Mouse (Mus musculus): ENCODE measurements around the gene Gm42674.
A peak's percentile ranks its signal among the peaks of the same experiment; 100 is the strongest.

The Gm42674 gene

DNA sequence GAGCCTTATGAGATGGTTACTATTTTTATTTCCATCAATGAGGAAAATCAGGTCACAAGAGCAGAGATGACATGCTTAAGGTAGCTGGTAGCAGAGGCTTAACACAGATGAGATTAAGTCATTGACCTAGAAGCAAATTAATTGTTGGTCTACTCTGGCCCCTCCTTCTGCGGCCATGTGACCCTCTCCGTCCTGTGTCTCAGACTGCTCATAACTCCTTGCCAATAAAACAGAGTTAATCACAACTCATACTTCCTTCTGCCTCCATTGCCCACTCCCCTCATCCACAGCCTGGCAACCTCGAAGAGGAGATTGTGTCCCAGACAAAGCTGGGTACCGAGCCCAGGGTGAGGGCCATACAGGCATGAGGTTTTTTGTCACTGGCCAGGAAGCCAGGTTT, 3.5 kb upstream of the Gm42674 start:
- DNase-seq (ENCODE audit: low spot score): no peak

- no peak for DNase-seq (ENCODE audit: low spot score)
These were observed 2.3 kb upstream of the Gm42674 start for GRCm38 (mm10) chr3:90599401-90599800.

DNA sequence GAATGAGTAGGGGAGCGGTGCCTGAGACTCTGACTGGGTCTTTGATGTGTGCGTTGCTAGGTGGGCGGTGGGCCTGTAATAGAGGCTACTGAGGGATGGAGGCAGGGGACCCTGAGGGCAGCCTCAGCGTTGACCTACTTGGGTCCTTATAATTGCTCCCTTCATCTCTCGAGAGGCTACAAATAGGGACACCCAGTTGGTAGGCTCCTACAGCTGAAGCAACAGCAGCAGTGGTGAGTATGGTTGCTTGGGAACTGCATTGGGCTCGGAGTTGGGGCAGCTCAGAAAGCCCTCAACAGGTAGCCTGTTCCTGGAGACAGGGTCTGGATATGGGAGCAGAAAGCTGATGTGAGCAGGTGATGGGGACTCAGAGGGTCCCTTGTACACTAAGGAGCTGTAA, 1.7 kb upstream of the Gm42674 start:
- no peak for DNase-seq (ENCODE audit: low spot score)

GRCm38 (mm10) chr3:90600458-90601195, 1.1 kb upstream of the Gm42674 start:
- no peak for DNase-seq (ENCODE audit: low spot score)

GRCm38 (mm10) chr3:90603623-90604022, 1.9 kb downstream of the Gm42674 start, which contains the start of gene S100a4:
Gene S100a4 (plus strand): TSS chr3:90603771.
- DNase-seq (ENCODE audit: low spot score): no peak

DNA sequence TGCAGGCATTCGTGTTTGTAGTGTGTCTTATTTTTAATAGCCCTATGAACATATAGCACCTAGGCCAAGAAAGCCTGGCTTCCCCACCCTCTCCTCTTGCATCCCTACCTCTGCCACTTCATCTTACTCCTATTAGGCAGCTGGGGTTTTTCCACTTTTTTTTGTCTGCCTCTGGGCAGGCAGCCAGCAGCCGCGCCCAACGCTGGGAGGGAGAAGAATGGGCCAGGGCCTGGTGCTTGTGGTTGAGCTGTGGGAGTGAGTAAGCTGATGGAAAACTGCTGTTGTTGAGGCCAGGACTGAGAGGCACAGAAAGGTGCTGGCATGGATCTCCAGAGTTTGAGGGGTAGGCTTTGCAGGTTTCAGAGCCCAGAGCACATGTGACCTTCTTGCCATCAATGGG, 2.7 kb downstream of the Gm42674 start:
- DNase-seq (ENCODE audit: low spot score): no peak

DNA sequence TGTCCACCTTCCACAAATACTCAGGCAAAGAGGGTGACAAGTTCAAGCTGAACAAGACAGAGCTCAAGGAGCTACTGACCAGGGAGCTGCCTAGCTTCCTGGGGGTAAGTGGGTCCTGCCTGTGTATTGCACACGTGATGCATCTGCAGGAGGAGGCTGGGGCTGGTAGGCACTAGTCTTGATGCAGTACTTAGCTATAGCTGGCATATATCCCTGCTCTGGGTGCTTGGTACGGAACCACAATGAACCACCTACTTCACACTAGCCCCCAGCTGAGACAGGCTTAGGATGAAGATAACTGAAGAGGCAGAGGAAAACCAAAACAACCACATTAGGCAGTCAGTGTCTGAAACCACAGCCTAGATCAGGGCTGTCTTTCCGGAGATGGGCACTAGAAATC, 3.3 kb downstream of the Gm42674 start:
- DNase-seq (ENCODE audit: low spot score): no peak

- DNase-seq (ENCODE audit: low spot score): no peak
These were observed 4.0 kb downstream of the Gm42674 start for GRCm38 (mm10) chr3:90605736-90606135.

GRCm38 (mm10) chr3:90606185-90606584, 4.5 kb downstream of the Gm42674 start:
- DNase-seq (ENCODE audit: low spot score): no peak

DNA sequence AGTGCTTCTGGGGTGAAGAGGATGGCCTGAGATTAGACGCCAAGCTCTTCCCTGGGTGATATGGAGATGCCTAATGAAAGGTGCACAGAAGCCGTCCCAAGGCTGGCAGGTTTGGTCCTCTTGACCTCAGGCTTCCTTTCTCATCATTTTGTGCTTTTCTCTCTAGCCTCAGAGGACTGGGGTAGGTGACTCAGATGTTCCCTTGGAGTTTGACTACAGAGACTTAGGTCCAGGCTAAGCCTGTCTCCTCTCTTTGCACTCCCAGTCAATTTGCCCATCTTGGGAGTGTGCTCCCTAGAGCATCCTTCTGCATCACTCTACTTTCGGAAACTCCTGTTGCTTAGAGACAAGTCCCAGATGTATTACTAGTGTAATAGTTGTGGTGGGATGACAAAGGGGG, 5.7 kb downstream of the Gm42674 start:
- no peak for DNase-seq (ENCODE audit: low spot score)

- no peak for DNase-seq (ENCODE audit: low spot score)
These were observed 6.5 kb downstream of the Gm42674 start, which contains the start of gene S100a5 for GRCm38 (mm10) chr3:90608223-90608622. Gene S100a5 (plus strand): TSS chr3:90608523.

DNA sequence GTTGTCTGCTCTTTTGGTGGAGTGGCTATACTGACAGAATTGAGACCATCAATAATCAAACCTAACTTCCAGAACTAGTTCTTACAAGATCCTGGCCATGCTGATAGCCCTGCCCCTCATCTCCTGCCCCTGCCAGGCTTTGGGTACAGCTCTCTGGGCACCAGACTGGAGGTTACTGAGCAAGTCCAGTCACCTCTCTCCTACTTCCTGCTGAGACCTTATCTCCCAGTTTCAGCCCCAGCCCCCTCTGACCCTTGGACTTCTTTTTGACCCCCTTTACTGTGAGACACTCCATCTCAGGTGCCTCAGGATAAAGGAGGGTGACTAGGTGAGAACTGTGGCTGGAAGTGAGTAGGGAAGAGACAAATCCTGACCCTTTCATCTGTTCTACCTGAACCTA, 7.4 kb downstream of the Gm42674 start:
- no peak for DNase-seq (ENCODE audit: low spot score)

DNA sequence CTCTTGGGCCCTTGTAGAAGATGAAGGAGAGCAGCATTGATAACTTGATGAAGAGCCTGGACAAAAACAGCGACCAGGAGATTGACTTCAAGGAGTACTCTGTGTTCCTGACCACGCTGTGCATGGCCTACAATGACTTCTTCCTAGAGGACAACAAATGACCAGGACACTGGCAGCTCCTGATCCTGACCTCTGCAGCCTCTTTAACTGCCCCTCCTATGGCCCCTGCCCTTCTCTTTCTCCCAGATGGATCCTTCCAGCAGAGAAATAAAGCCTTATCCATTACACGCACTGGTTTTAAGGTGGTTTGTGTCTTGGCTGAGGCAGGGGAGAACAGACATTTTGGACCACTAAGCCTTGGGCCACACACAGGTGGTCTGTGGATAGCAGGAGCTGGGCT, 9.8 kb downstream of the Gm42674 start:
- no peak for DNase-seq (ENCODE audit: low spot score)

- no peak for DNase-seq (ENCODE audit: low spot score)
These were observed 10.4 kb downstream of the Gm42674 start for GRCm38 (mm10) chr3:90612061-90612460.

DNA sequence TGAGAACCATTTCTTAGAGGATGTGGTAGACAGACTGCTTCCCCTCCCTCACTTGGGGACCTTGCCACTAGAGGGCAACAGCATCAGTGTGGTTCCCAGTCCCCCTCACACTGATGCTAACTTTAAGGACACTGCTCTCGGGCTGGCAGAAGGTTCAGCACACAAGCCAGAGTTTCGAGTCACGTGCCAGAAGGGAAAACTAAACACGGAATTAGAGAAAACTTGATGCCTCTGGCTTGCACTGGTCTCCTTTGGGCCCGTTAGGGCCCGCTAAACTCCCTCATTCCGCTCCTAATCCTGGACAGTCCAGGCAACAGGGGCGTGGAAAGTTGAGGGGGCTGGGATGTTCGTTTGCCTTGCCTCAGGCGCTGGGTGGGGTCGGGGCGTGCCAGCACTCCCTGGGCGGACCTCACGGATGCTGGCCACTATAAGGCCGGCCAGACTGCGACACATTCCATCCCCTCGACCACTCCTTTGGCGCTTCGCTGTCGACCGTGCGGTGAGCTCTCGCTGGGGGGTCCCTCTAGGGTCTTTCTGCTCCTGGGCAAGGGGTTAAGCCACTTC, 11.1 kb downstream of the Gm42674 start, which contains the start of gene S100a6:
S100a6 (plus strand) TSS at position 155 of the 564 bp plus-strand sequence.
- DNase-seq (ENCODE audit: low spot score): peak; percentile 44

DNA sequence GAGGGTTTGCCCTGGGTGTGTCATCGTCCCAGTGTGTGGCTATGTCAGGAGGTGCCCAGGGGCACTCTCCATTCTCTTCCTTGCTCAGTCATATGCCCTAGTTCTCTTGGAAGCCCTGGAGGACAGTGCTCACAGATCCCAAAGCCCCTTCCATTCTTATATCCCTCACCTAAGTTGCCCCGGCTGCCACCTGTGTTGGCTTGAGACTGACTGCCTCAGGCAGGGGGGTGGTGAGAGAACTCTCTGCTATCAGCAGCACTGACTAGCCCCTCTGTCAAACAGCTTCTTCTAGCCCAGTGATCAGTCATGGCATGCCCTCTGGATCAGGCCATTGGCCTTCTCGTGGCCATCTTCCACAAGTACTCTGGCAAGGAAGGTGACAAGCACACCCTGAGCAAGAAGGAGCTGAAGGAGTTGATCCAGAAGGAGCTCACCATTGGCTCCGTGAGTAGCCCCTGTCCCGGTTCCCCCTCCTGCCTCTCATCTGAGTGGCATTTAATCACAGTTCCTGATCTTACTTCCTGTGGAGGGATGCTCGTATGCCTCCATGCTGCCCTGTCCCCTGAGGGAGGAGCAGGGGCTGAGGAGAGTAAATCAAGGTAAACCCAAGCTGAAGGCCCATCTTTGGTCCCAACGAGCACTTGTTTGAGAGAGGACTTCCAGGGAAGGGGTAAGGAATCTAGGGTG, 11.9 kb downstream of the Gm42674 start:
- DNase-seq (ENCODE audit: low spot score): no peak

GRCm38 (mm10) chr3:90614148-90614530, 12.4 kb downstream of the Gm42674 start:
- no peak for DNase-seq (ENCODE audit: low spot score)

DNA sequence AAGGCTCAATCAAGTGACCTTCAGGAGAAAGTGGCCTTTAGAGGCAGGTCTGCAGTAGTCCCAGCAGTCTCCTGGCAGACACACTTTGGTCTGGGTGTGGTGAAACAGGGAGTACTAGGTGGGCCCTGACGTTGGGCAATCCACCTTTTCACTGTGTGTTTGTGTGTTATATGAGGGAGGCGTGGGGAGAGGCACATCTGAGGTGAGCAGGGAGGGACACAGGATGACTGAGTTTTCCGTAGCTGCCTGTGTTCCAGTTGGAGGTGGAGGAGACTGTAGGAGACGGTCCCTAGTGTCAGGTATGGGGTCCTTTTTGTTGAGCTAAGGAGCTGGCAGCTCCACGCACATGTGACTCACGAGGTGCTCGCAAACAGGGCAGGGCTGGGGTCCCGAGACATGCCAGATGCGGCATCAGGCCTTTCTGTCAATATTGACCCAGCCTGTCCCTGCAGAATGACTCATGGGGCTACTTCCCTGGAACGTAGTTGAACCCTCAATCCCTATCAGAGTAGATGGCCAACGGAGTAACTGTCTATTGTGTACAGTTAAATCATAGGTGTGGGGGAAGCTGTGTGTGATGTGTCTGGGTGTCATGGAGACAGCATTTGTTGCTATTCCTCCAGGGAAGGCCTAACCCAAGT, 13.0 kb downstream of the Gm42674 start:
- no peak for DNase-seq (ENCODE audit: low spot score)

- peak; percentile 21 for DNase-seq (ENCODE audit: low spot score)
These were observed 13.7 kb downstream of the Gm42674 start for GRCm38 (mm10) chr3:90615415-90615814.

- no peak for DNase-seq (ENCODE audit: low spot score)
These were observed 14.2 kb downstream of the Gm42674 start for GRCm38 (mm10) chr3:90615911-90616310.

DNA sequence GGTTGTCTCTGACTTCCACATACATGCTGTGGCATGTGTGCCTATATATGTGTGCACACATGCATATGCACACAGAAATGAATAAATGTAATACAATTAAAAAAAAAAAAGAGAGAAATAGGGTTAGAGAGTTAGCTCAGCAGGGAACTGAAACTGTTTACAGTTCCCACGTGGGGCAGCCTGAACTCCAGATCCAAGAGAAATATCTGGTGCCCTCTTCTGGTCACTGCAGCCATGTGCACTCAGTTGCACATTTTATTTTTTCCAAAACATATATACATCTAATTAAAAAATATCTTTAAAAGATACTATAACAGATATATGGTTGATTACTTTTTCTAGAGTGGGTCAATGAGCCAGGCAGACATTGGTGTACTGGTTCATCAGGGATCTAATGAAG, 15.9 kb downstream of the Gm42674 start:
- no peak for DNase-seq (ENCODE audit: low spot score)

DNA sequence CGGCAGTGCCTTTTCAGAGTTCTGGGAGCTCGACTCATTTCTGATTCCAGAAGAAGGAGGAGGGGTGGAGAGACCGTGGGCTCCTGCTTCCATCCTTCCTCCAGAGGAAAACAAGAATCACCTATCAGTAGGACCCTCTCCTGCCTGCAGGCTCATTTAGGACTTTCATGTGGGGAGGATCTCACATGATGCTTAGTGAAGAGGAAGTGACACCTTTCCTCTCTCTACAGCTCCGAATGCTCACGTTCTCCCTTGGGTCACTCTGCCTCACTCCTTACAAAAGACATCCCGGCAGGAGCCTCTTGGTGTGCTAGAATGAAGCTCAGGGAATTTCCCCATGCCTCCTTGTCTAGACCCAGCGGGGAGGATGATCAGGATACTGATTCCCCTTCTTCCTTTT, 19.8 kb downstream of the Gm42674 start:
- no peak for DNase-seq (ENCODE audit: low spot score)

Measured in spleen, adult 12 weeks (tissue).